Mouse (Mus musculus): ENCODE data around the gene Rangrf.
"Not testable (repeated sequence)": the region's sequence is repeated elsewhere in the genome, so short reads cannot be mapped to it uniquely, and the experiment has no call there.

Gene Rangrf

GRCm38 (mm10) chr11:68979320-68979733, 4.3 kb upstream of the Rangrf start:
- no peak for DNase-seq (ENCODE audit: low read depth, low spot score)

- no peak for DNase-seq (ENCODE audit: low read depth, low spot score)
Observed at GRCm38 (mm10) chr11:68975601-68976000, 616 bp upstream of the Rangrf start.

- no peak for DNase-seq (ENCODE audit: low read depth, low spot score)
Observed at GRCm38 (mm10) chr11:68974059-68974450, 930 bp downstream of the Rangrf start.

- DNase-seq (ENCODE audit: low read depth, low spot score) = peak; percentile 96
Observed at GRCm38 (mm10) chr11:68973250-68974058, 1.5 kb downstream of the Rangrf start.

GRCm38 (mm10) chr11:68970232-68970631, 4.8 kb downstream of the Rangrf start:
- DNase-seq (ENCODE audit: low read depth, low spot score) = no peak

GRCm38 (mm10) chr11:68968752-68969151, 6.2 kb downstream of the Rangrf start:
- DNase-seq (ENCODE audit: low read depth, low spot score) = no peak

- DNase-seq (ENCODE audit: low read depth, low spot score) = peak; percentile 95
Observed at GRCm38 (mm10) chr11:68967337-68968282, 7.4 kb downstream of the Rangrf start, which contains the start of gene Slc25a35. Gene Slc25a35 (plus strand): TSS chr11:68968131.

- no peak for DNase-seq (ENCODE audit: low read depth, low spot score)
Observed at GRCm38 (mm10) chr11:68966554-68966953, 8.4 kb downstream of the Rangrf start.

GRCm38 (mm10) chr11:68965845-68966244, 9.1 kb downstream of the Rangrf start:
- peak; percentile 64 for DNase-seq (ENCODE audit: low read depth, low spot score)

- DNase-seq (ENCODE audit: low read depth, low spot score) = no peak
Observed at GRCm38 (mm10) chr11:68965050-68965449, 9.9 kb downstream of the Rangrf start.

- no peak for DNase-seq (ENCODE audit: low read depth, low spot score)
Observed at GRCm38 (mm10) chr11:68963405-68963804, 11.6 kb downstream of the Rangrf start.

GRCm38 (mm10) chr11:68962159-68962558, 12.8 kb downstream of the Rangrf start:
- DNase-seq (ENCODE audit: low read depth, low spot score) = not testable (repeated sequence)

GRCm38 (mm10) chr11:68961596-68961995, 13.4 kb downstream of the Rangrf start:
- DNase-seq (ENCODE audit: low read depth, low spot score) = no peak

- DNase-seq (ENCODE audit: low read depth, low spot score) = no peak
Observed at GRCm38 (mm10) chr11:68957971-68958370, 17.0 kb downstream of the Rangrf start.

GRCm38 (mm10) chr11:68957308-68957707, 17.7 kb downstream of the Rangrf start, which contains the start of gene Arhgef15:
Gene Arhgef15 (minus strand): TSS chr11:68957480.
- no peak for DNase-seq (ENCODE audit: low read depth, low spot score)

- DNase-seq (ENCODE audit: low read depth, low spot score) = peak; percentile 47
Observed at GRCm38 (mm10) chr11:68956697-68957096, 18.3 kb downstream of the Rangrf start.

- DNase-seq (ENCODE audit: low read depth, low spot score) = no peak
Observed at GRCm38 (mm10) chr11:68956107-68956506, 18.9 kb downstream of the Rangrf start.

- no peak for DNase-seq (ENCODE audit: low read depth, low spot score)
Observed at GRCm38 (mm10) chr11:68955473-68955872, 19.5 kb downstream of the Rangrf start.

- DNase-seq (ENCODE audit: low read depth, low spot score) = peak; percentile 30
Observed at GRCm38 (mm10) chr11:68954408-68954807, 20.6 kb downstream of the Rangrf start.

GRCm38 (mm10) chr11:68953903-68954302, 21.1 kb downstream of the Rangrf start:
- peak; percentile 7 for DNase-seq (ENCODE audit: low read depth, low spot score)

GRCm38 (mm10) chr11:68947542-68947993, 27.4 kb downstream of the Rangrf start:
- DNase-seq (ENCODE audit: low read depth, low spot score) = peak; percentile 39
